In genomic region chr9:105642460-105643371, GRCm38 (mm10) we compare ENCODE assay signal across 8 mouse cellular contexts. TPM values are rescaled to one million over a fixed set of nuclear protein-coding genes. Genes with fewer than 3 reads are reported as not detected.
DNase-seq lines count a peak whose midpoint lies in the region; ATAC-seq and TF ChIP-seq lines count a peak whose summit lies in the region.

Pik3r4 (plus strand) TSS chr9:105642978.

- WGBS in hindbrain, embryonic 10.5 days: 6% methylated on average over 37 of the region's 37 CpGs
- WGBS in lung, postnatal 0 days: 6% methylated on average over 37 of the region's 37 CpGs

- TF ChIP-seq EP300 in lung, postnatal 0 days (IDR thresholded peaks at IDR 0.05): no peak

- H3K9ac ChIP-seq in lung, postnatal 0 days (replicated peaks; ENCODE audit: low read depth): peak within 1 kb of the TSS; percentile 88

- peak within 1 kb of the TSS; percentile 92 for H3K27ac ChIP-seq in hindbrain, embryonic 10.5 days
- H3K27ac ChIP-seq in lung, postnatal 0 days (ENCODE audit: low read length): peak within 1 kb of the TSS; percentile 72

- H3K9me3 ChIP-seq in hindbrain, embryonic 10.5 days: no peaks in the 10 kb centered on the region
- H3K9me3 ChIP-seq in lung, postnatal 0 days (ENCODE audit: low read length): no peaks in the 10 kb centered on the region

- H3K4me3 ChIP-seq in hindbrain, embryonic 10.5 days: peak within 1 kb of the TSS; percentile 98
- H3K4me3 ChIP-seq in lung, postnatal 0 days (ENCODE audit: low read depth, low read length): peak within 1 kb of the TSS; percentile 86

- H3K27me3 ChIP-seq in hindbrain, embryonic 10.5 days (ENCODE audit: insufficient read depth, poor library complexity, severe bottlenecking): no peaks in the 10 kb centered on the region
- no peaks in the 10 kb centered on the region for H3K27me3 ChIP-seq in lung, postnatal 0 days (replicated peaks; ENCODE audit: insufficient read depth, low read length)

- peaks cover 16% of the 10 kb centered on the region for H3K4me1 ChIP-seq in hindbrain, embryonic 10.5 days (replicated peaks)
- H3K4me1 ChIP-seq in lung, postnatal 0 days (ENCODE audit: insufficient read depth, low read depth, low read length): peaks cover 4% of the 10 kb centered on the region; the same call in 1 of the 2 replicates

- DNase-seq in MN1 (ENCODE audit: low spot score): peak; percentile 93
- DNase-seq in cerebellum, adult 9-10 months: peak; percentile 90
- DNase-seq in hindbrain, embryonic 10.5 days (ENCODE audit: low spot score): peak; percentile 85
- peak; percentile 91 for DNase-seq in layer of hippocampus, adult 9-11 months
- DNase-seq in lung, postnatal 0 days (ENCODE audit: low spot score): peak; percentile 98
- DNase-seq in ovary, postnatal 14 days (ENCODE audit: low spot score): peak; percentile 64
- peak; percentile 85 for DNase-seq in thymus, postnatal 14 days

- no peak for TF ChIP-seq CTCF in lung, postnatal 0 days (IDR thresholded peaks at IDR 0.05)

- peak; percentile 100 for ATAC-seq in frontal cortex, adult (ENCODE audit: low TSS enrichment)
- peak; percentile 97 for ATAC-seq in lung, postnatal 0 days

- H3K36me3 ChIP-seq in hindbrain, embryonic 10.5 days: peaks cover 34% of the 10 kb centered on the region
- H3K36me3 ChIP-seq in lung, postnatal 0 days (ENCODE audit: insufficient read depth, low read length): no peaks in the 10 kb centered on the region

- peak within 1 kb of the TSS; percentile 70 for H3K4me2 ChIP-seq in lung, postnatal 0 days (replicated peaks; ENCODE audit: low read depth, low read length)

RNA-seq across cellular contexts. Expression of gene Pik3r4, which starts in this region (rescaled TPM):
- 22.5 and 22.6 TPM in 2 replicates for polyA plus RNA-seq in hindbrain, embryonic 10.5 days (2016; fragmentation: Nextera tagmentation; extraction: Ambion mirVana)
- polyA plus RNA-seq in lung, postnatal 0 days (2015; fragmentation: Nextera tagmentation; extraction: Ambion mirVana): 16.4 and 17.6 TPM in 2 replicates

Comparison
In these comparisons a context has a peak if more than half of its experiments do, and no peak if none do; other contexts are left out.
1. Peak in every context shown above with its lines: DNase-seq, ATAC-seq, H3K4me3 ChIP-seq and H3K27ac ChIP-seq.